ENCODE assay signal across 11 mouse cellular contexts in the genomic region with DNA sequence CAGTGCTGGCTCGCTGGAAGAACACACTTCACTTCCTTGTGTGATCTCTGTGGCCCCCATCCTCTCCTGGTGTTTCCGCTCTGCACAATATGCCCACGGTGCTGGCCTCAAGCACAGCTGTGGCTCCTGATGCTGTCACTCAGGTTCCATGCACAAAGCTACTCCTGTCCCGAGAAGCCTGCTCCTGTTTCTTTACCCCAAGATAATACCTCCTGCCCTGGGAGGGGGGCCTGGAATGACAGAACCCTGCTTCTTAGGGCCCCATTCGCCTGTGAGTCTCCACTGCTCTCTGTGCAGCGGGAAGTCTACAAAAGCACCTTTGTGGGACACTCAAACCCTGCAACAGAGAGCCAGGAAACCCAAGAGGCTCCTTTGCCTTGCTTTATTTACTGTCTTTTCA.
DNase-seq lines count a peak whose midpoint lies in the region; ATAC-seq and TF ChIP-seq lines count a peak whose summit lies in the region.
"Had no signal": no experiment of that assay in that cellular context is flagged by ENCODE, and none has a peak within 500 bp of the region (broad histone marks: within the 10 kb centered on the region; RNA-seq: fewer than 3 reads in every experiment).

No protein-coding gene starts in this region.

- no peak overlapping the region for H3K4me2 ChIP-seq in heart, embryonic 15.5 days
- no peak overlapping the region for H3K4me2 ChIP-seq in forebrain, embryonic 12.5 days
- no peak overlapping the region for H3K4me2 ChIP-seq in limb, embryonic 13.5 days (replicated peaks)
- H3K4me2 ChIP-seq: liver, embryonic 15.5 days had no signal

- H3K27ac ChIP-seq in heart, embryonic 15.5 days: 0 out of 2 replicates have a peak overlapping the region, but pooled peaks have one; percentile 28
- peak overlapping the region; percentile 79 for H3K27ac ChIP-seq in forebrain, embryonic 12.5 days
- peak overlapping the region; percentile 17; the same call in 1 of the 2 replicates for H3K27ac ChIP-seq in limb, embryonic 13.5 days
- H3K27ac ChIP-seq: liver, embryonic 15.5 days had no signal

- ATAC-seq in heart, embryonic 15.5 days (replicated peaks; ENCODE audit: insufficient number of reproducible peaks, insufficient read depth, low FRiP score, low read depth): no peak
- no peak for ATAC-seq in forebrain, embryonic 12.5 days (ENCODE audit: low FRiP score)
- no peak for ATAC-seq in limb, embryonic 13.5 days (ENCODE audit: low FRiP score, low read depth)
- ATAC-seq in CD4-positive, CD25-positive, alpha-beta regulatory T cell, adult 4 months: no peak

- H3K27me3 ChIP-seq in heart, embryonic 15.5 days: no peaks in the 10 kb centered on the region
- no peaks in the 10 kb centered on the region for H3K27me3 ChIP-seq in forebrain, embryonic 12.5 days
- H3K27me3 ChIP-seq in limb, embryonic 13.5 days: no peaks in the 10 kb centered on the region
- H3K27me3 ChIP-seq: liver, embryonic 15.5 days had no signal

- H3K9me3 ChIP-seq in heart, embryonic 15.5 days (replicated peaks): no peaks in the 10 kb centered on the region
- no peaks in the 10 kb centered on the region for H3K9me3 ChIP-seq in forebrain, embryonic 12.5 days
- H3K9me3 ChIP-seq in limb, embryonic 13.5 days: no peaks in the 10 kb centered on the region
- H3K9me3 ChIP-seq: liver, embryonic 15.5 days had no signal

- no peak for TF ChIP-seq CTCF in brain, embryonic 14.5 days (IDR thresholded peaks at IDR 0.05; ENCODE audit: borderline replicate concordance, extremely low read depth, insufficient read depth, insufficient read length)

- no peak for TF ChIP-seq POLR2A in brain, embryonic 14.5 days (IDR thresholded peaks at IDR 0.05; ENCODE audit: borderline replicate concordance, extremely low read depth, insufficient read depth, insufficient read length, poor library complexity, severe bottlenecking)

- 54% methylated on average over 6 of the region's 6 CpGs for WGBS in heart, embryonic 15.5 days
- WGBS in forebrain, embryonic 12.5 days: 33% methylated on average over 6 of the region's 6 CpGs
- 41% methylated on average over 6 of the region's 6 CpGs for WGBS in limb, embryonic 13.5 days

- no peak for DNase-seq in heart, adult 18-20 months
- peak; percentile 51 for DNase-seq in brain, embryonic 14.5 days (ENCODE audit: low read depth)
- DNase-seq in adrenal gland, adult 2 months: no peak
- DNase-seq in cerebellum, adult 18-20 months: no peak
- DNase-seq: cerebellum, postnatal 14 days; retina, postnatal 1 day had no signal

- no peaks in the 10 kb centered on the region for H3K36me3 ChIP-seq in heart, embryonic 15.5 days
- peaks cover 1% of the 10 kb centered on the region; the same call in 1 of the 2 replicates for H3K36me3 ChIP-seq in forebrain, embryonic 12.5 days (replicated peaks)
- 0 out of 2 replicates have a peak, but pooled peaks cover 2% of the 10 kb centered on the region for H3K36me3 ChIP-seq in limb, embryonic 13.5 days

- H3K9ac ChIP-seq in heart, embryonic 15.5 days: no peak overlapping the region
- H3K9ac ChIP-seq in forebrain, embryonic 12.5 days: no peak overlapping the region
- no peak overlapping the region for H3K9ac ChIP-seq in limb, embryonic 13.5 days
- H3K9ac ChIP-seq: liver, embryonic 15.5 days had no signal

- H3K4me3 ChIP-seq in heart, embryonic 15.5 days: no peak overlapping the region
- no peak overlapping the region for H3K4me3 ChIP-seq in forebrain, embryonic 12.5 days (replicated peaks)
- H3K4me3 ChIP-seq in limb, embryonic 13.5 days: no peak overlapping the region
- H3K4me3 ChIP-seq: liver, embryonic 15.5 days had no signal

- peaks cover 68% of the 10 kb centered on the region for H3K4me1 ChIP-seq in heart, embryonic 15.5 days (replicated peaks)
- peaks cover 66% of the 10 kb centered on the region for H3K4me1 ChIP-seq in forebrain, embryonic 12.5 days
- peaks cover 94% of the 10 kb centered on the region for H3K4me1 ChIP-seq in limb, embryonic 13.5 days

Comparison
In these comparisons a context has a peak if more than half of its experiments do, and no peak if none do; other contexts are left out.
1. H3K27ac ChIP-seq: peak in every context shown above with its lines; median percentile 79 in forebrain, embryonic 12.5 days; 28 in heart, embryonic 15.5 days; 17 in limb, embryonic 13.5 days.